Mouse (Mus musculus) embryo, embryonic 11.5 days (tissue): ENCODE measurements around the gene Aak1.
A peak's percentile ranks its signal among the peaks of the same experiment; 100 is the strongest.

Source experiments
- DNase-seq: peaks from one replicate; pipeline ENCODE4 v3.0.0-alpha.2; 2012; ENCODE audit warnings: low read depth, low spot score

Gene Aak1

GRCm38 (mm10) chr6:86959006-86959405, 109.7 kb downstream of the Aak1 start:
- DNase-seq, result no peak

- DNase-seq, result no peak
Observed at GRCm38 (mm10) chr6:86963987-86964685, 114.8 kb downstream of the Aak1 start.

GRCm38 (mm10) chr6:86967166-86967565, 117.8 kb downstream of the Aak1 start:
- no peak for DNase-seq

GRCm38 (mm10) chr6:86973956-86974355, 124.6 kb downstream of the Aak1 start:
- DNase-seq, result no peak

- no peak for DNase-seq
Observed at GRCm38 (mm10) chr6:86978156-86978908, 129.0 kb downstream of the Aak1 start.

GRCm38 (mm10) chr6:86978909-86979265, 129.6 kb downstream of the Aak1 start:
- no peak for DNase-seq

- DNase-seq, result no peak
Observed at GRCm38 (mm10) chr6:86981206-86981605, 131.9 kb downstream of the Aak1 start.

- no peak for DNase-seq
Observed at GRCm38 (mm10) chr6:86985314-86986106, 136.2 kb downstream of the Aak1 start.

GRCm38 (mm10) chr6:86989576-86989975, 140.3 kb downstream of the Aak1 start:
- DNase-seq, result no peak

GRCm38 (mm10) chr6:86991041-86991440, 141.7 kb downstream of the Aak1 start:
- no peak for DNase-seq

- DNase-seq, result no peak
Observed at GRCm38 (mm10) chr6:86992349-86992748, 143.0 kb downstream of the Aak1 start.

- no peak for DNase-seq
Observed at GRCm38 (mm10) chr6:86994254-86994653, 144.9 kb downstream of the Aak1 start.

- no peak for DNase-seq
Observed at GRCm38 (mm10) chr6:86996629-86997307, 147.5 kb downstream of the Aak1 start.

GRCm38 (mm10) chr6:86997360-86997759, 148.0 kb downstream of the Aak1 start:
- DNase-seq, result no peak

- DNase-seq, result no peak
Observed at GRCm38 (mm10) chr6:87001995-87002394, 152.7 kb downstream of the Aak1 start.

- DNase-seq, result peak; percentile 74
Observed at GRCm38 (mm10) chr6:87002521-87003055, 153.3 kb downstream of the Aak1 start.

- DNase-seq, result no peak
Observed at GRCm38 (mm10) chr6:87004099-87004498, 154.8 kb downstream of the Aak1 start.

- DNase-seq, result no peak
Observed at GRCm38 (mm10) chr6:87005577-87005976, 156.3 kb downstream of the Aak1 start.

GRCm38 (mm10) chr6:87008887-87009286, 159.6 kb downstream of the Aak1 start, which contains the start of gene Nfu1:
Gene Nfu1, plus strand, starts transcription at chr6:87009236.
- no peak for DNase-seq

GRCm38 (mm10) chr6:87009692-87010328, 160.5 kb downstream of the Aak1 start:
- peak; percentile 89 for DNase-seq

- peak; percentile 30 for DNase-seq
Observed at GRCm38 (mm10) chr6:87016916-87017315, 167.6 kb downstream of the Aak1 start.
